Mouse (Mus musculus) stomach, embryonic 16.5 days (tissue): ENCODE measurements around the gene Psip1. TPM values are rescaled to one million over a fixed set of nuclear protein-coding genes. Genes with fewer than 3 reads are reported as not detected.

ENCODE experiments used
- ATAC-seq: fragments of 200-750 bp; cut with Nextera tagmentation; 2 replicates; pipeline ENCODE4 v1.8.0; 2017; ENCODE audit warnings: moderate number of reproducible peaks, moderate TSS enrichment; ENCODE audit not compliant: insufficient read depth, low FRiP score
- H3K27ac ChIP-seq: fragments of 300-500 bp; sonication (generic); 2 replicates; pipeline ENCODE4 v1.5.1; 2014; ENCODE audit warnings: low read length
- H3K27me3 ChIP-seq: fragments of 300-500 bp; sonication (generic); 2 replicates; pipeline ENCODE4 v1.6.1; 2014; ENCODE audit warnings: low read length, control low read depth, mixed read lengths; ENCODE audit not compliant: control insufficient read depth, insufficient read depth
- H3K36me3 ChIP-seq: fragments of 300-500 bp; sonication (generic); 2 replicates; pipeline ENCODE4 v1.6.1; 2014; ENCODE audit warnings: low read length; ENCODE audit not compliant: control insufficient read depth, insufficient read depth
- H3K4me1 ChIP-seq: fragments of 300-500 bp; sonication (generic); 2 replicates; pipeline ENCODE4 v1.6.1; 2014; ENCODE audit warnings: low read length, control low read depth, mixed read lengths; ENCODE audit not compliant: control insufficient read depth, insufficient read depth
- H3K4me2 ChIP-seq: fragments of 300-500 bp; sonication (generic); 2 replicates; pipeline ENCODE4 v1.6.1; 2014; ENCODE audit warnings: low read depth, low read length, mixed read lengths
- H3K4me3 ChIP-seq: fragments of 300-500 bp; sonication (generic); replicated peaks from 2 replicates; pipeline ENCODE4 v1.5.1; 2014; ENCODE audit warnings: mild to moderate bottlenecking, low read length
- H3K9ac ChIP-seq: fragments of 300-500 bp; sonication (generic); 2 replicates; pipeline ENCODE4 v1.6.1; 2014; ENCODE audit warnings: low read length
- H3K9me3 ChIP-seq: fragments of 300-500 bp; sonication (generic); replicated peaks from 2 replicates; pipeline ENCODE4 v1.6.1; 2016; ENCODE audit warnings: low read length, control low read depth; ENCODE audit not compliant: control insufficient read depth
- WGBS: fragments of 180-500 bp; shearing (Covaris S2); extraction: QIAGEN DNeasy Blood & Tissue Kit; methylation state at CpG from one replicate; pipeline ENCODE4 v1.1.7; 2014; 5-methylcytosine and 5-hydroxymethylcytosine counted together
- polyA plus RNA-seq: library from polyadenylated mRNA; unstranded; fragments of >200 nt; fragmentation: Nextera tagmentation; extraction: Ambion mirVana; gene quantifications from 2 replicates; pipeline ENCODE4 v1.2.1, GENCODE M21; 2015

Gene Psip1
- polyA plus RNA-seq, 1 experiment from 2014 or later: 72.9 TPM

DNA sequence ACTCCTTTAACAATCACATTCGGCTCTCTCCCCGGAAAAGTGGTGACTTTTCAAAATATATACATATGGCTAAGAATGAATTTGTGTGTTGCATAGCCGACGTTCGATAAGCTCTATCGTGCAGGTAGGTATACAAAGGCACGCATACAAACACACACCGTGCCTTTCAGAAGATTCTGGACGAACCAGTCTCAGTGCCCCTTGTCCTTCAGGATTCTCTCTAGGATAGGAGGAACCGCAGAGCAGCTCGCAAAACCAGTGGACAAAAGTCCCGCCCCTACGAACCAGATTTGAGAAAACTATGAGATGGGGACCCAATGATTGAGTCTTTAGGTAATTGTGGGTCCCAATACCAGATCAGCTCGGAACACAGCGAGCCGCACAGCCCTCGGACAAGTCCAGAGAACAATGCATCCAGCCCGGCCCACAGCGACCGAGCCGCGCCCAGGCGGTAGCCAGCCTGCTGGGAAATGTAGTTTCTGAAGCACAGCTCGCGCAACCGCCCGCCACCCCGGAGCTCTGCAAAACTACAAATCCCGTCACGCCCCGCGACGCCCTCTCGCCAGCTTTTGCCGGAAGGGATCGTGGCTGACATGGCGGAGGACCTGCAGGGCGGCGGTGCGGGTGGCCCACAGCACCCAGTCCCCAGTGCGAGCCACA, 69.0 kb downstream of the Psip1 start, which contains the start of gene Snapc3:
TSS of gene Snapc3 (plus strand) at position 565 of the 660 bp plus-strand sequence.
- Histone ChIP-seq H3K36me3 (no peaks in the 10 kb centered on the region), H3K9me3 (no peaks in the 10 kb centered on the region), H3K27me3 (no peaks in the 10 kb centered on the region), H3K4me1 (peaks cover 13% of the 10 kb centered on the region), H3K27ac (peak within 1 kb of the TSS; percentile 87), H3K4me2 (peak within 1 kb of the TSS; percentile 84), H3K4me3 (peak within 1 kb of the TSS; percentile 94), H3K9ac (peak within 1 kb of the TSS; percentile 93)
- WGBS: under 1% methylated on average over 41 of the region's 41 CpGs
- peak; percentile 99 for ATAC-seq

DNA sequence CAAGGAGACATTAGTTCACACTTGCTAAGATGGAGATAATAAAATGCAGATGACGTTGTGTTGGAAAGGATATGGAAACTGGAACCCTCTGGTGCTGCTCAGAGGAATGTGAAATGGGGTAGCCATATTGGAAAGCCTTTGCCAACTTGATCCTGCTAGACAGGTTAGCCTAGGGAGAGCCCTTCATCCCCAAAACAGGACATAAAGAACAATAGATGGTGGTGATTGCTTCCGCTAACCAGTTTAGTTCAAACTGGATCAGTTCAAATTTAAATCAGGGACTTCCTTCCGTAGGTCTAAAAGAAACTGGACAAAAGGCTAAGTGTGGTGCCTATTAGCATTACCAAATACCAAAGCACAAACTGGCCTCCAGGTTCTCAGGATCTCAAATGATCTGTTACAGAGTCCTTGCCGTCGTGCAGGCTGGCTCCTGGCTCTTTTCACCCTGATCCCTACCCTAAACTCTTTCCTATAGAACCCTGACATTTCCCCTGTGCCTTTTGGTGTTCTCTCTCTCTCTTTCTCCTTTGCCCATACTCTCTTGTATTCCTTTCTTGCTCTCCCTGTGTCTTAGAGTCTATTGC, 71.9 kb downstream of the Psip1 start:
- 82% methylated on average over 5 of the region's 5 CpGs for WGBS
- no peak overlapping the region for H3K4me2 ChIP-seq

DNA sequence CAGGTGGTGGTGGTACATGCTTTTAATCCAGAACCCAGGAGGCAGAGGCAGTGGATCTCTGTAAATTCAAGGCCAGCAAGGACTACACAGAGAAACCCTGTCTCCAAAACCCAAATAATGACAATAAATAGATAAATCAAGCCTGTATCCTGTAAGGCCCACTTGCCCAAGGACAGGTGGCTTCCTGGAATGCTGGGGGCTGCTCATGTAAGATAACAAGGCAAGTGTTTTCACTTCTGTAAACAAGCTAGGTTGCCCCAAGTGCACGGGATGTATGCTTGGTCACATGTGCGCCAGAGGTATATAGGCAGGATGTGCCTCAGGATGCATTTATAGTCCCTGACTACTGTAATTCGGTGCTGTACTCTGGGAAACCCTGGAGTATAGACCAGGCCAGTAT, 74.2 kb downstream of the Psip1 start:
- Histone ChIP-seq H3K4me2 (no peak overlapping the region), H3K27ac (no peak overlapping the region), H3K36me3 (no peaks in the 10 kb centered on the region), H3K4me3 (no peak overlapping the region), H3K9ac (no peak overlapping the region), H3K27me3 (no peaks in the 10 kb centered on the region), H3K4me1 (peaks cover 4% of the 10 kb centered on the region; the same call in 1 of the 2 replicates), H3K9me3 (peaks cover 14% of the 10 kb centered on the region)
- WGBS: 53% methylated on average over 3 of the region's 3 CpGs
- ATAC-seq: no peak

More for the DNA sequence above, 71.9 kb downstream of the Psip1 start:
- ATAC-seq: no peak
- no peaks in the 10 kb centered on the region for H3K9me3 ChIP-seq
- H3K27me3 ChIP-seq: no peaks in the 10 kb centered on the region
- H3K9ac ChIP-seq: no peak overlapping the region
- no peaks in the 10 kb centered on the region for H3K36me3 ChIP-seq
- peaks cover 10% of the 10 kb centered on the region for H3K4me1 ChIP-seq
- no peak overlapping the region for H3K4me3 ChIP-seq
- H3K27ac ChIP-seq: no peak overlapping the region

DNA sequence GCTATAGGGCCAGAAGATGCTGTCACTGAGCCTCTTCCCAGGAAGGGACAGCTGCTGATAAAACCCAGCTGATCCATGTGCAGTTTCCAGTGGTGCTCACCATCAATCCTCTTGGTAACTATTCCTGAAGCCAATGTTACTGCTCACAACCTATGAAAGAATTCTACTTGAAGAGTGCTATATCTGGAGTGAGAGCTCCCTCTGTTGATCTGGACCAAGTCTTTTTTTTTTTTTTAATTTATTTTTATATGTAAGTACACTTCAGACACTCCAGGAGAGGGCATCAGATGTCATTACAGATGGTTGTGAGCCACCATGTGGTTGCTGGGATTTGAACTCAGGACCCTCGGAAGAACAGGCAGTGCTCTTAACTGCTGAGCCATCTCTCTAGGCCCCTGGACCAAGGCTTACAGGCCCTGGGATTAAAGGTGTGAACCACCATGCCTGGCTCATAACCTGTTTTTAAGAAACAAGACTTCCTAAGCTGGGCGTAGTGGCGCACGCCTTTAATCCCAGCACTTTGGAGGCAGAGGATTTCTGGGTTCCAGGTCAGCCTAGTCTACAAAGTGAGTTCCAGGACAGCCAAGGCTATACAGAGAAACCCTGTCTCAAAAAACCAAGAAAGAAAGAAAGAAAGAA, 76.3 kb downstream of the Psip1 start:
- Histone ChIP-seq H3K4me3 (no peak overlapping the region), H3K9ac (no peak overlapping the region), H3K36me3 (no peaks in the 10 kb centered on the region), H3K4me2 (no peak overlapping the region), H3K4me1 (no peaks in the 10 kb centered on the region), H3K9me3 (peaks cover 14% of the 10 kb centered on the region), H3K27me3 (no peaks in the 10 kb centered on the region), H3K27ac (no peak overlapping the region)
- 95% methylated on average over 4 of the region's 4 CpGs for WGBS
- no peak for ATAC-seq

DNA sequence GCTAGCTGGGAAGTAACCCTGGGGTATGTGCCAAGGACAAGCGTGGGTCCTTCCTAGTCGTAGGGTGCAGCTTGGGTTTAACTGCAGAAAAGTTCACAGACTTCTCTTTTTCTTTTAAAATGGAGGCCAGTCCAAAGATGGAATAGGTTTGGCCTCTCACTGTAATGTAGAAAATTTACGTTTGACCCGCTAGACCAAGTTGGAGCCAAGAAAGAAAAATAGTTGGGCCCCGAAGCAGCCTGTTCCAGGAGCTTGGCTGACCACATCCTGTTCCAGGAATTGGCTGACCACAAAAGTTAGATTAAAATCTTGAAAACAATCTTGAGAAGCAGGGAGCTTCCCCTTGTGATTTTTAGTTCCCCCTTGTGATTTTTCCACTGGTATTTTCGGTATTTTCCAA, 78.6 kb downstream of the Psip1 start:
- H3K36me3 ChIP-seq: no peaks in the 10 kb centered on the region
- H3K27ac ChIP-seq: no peak overlapping the region
- H3K9ac ChIP-seq: no peak overlapping the region
- no peaks in the 10 kb centered on the region for H3K27me3 ChIP-seq
- no peak for ATAC-seq
- no peaks in the 10 kb centered on the region for H3K4me1 ChIP-seq
- no peak overlapping the region for H3K4me2 ChIP-seq
- 87% methylated on average over 6 of the region's 6 CpGs for WGBS
- peaks cover 21% of the 10 kb centered on the region for H3K9me3 ChIP-seq
- H3K4me3 ChIP-seq: no peak overlapping the region

Other genes with a start within 250 kb of the Psip1 start
- 5.0 TPM in 2 replicates for gene Ttc39b, start 162.2 kb downstream of the Psip1 start, polyA plus RNA-seq
- 35.3 and 35.9 TPM in 2 replicates for gene Snapc3, start 68.7 kb downstream of the Psip1 start, polyA plus RNA-seq
- 3.7 and 4.2 TPM in 2 replicates for gene Ccdc171, start 39.1 kb upstream of the Psip1 start, polyA plus RNA-seq